Mouse (Mus musculus) right cerebral cortex, postnatal 36 days (tissue): Measurements from ENCODE around the gene Pik3c2b.
"Not testable (repeated sequence)": the region's sequence is repeated elsewhere in the genome, so short reads cannot be mapped to it uniquely, and the experiment has no call there.

ENCODE experiments used
- DNase-seq, 2 experiments: peaks; one replicate each; pipeline ENCODE4 v3.0.0; 2022; ENCODE audit warnings: low spot score in 2 of 2, mixed read lengths in 1 of 2

Pik3c2b gene

DNA sequence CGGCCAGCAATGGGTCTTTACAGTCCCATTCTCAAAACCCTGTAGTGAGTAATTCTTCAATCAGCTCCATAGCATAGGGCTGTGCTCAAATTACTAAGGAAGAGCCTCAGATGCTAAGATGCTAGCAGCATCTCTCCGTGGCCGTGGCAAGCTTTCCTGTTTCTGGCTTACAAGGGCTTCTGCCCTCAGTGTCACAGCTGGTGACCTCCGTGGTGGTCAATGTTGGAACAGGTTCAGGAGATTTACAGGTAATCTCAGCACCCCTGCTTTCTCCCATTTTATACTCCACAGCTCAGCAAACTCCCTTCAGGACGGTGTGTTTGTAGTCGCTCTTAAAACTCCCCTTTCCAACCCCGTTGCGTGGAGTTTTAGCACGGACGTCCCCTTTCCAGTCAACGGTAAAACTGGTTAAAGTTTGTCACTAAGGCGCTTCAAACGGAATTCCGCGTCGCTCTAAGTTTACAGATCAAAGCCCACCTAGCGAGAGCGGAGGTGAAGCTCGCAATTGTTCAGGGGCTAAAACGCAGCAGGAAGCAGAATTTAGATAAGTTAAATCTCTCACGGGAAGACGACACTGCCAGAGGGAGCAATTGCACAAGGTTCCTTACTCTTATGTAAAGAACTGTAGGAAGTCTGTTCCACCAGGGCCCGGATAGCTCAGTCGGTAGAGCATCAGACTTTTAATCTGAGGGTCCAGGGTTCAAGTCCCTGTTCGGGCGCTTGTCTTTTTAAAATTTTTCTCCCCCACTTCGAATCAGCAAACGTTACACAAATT, 12.0 kb upstream of the Pik3c2b start:
- peak; percentile 40 to 57 for DNase-seq

DNA sequence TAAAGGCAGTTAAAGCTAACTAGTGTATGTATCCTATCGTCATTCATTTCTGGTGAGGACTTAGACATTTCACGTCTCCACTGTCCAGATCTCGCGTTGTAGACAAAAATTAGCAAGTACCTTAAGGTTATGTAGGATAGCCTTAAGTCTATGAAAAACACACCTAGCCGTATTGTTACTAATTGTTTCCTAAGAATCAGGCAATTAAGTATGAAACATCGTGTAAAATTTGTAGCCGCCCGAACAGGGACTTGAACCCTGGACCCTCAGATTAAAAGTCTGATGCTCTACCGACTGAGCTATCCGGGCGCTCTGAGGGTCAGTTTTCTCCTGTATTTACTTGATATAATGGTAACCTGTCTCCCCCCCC, 11.4 kb upstream of the Pik3c2b start:
- DNase-seq = peak; percentile 22 to 39

DNA sequence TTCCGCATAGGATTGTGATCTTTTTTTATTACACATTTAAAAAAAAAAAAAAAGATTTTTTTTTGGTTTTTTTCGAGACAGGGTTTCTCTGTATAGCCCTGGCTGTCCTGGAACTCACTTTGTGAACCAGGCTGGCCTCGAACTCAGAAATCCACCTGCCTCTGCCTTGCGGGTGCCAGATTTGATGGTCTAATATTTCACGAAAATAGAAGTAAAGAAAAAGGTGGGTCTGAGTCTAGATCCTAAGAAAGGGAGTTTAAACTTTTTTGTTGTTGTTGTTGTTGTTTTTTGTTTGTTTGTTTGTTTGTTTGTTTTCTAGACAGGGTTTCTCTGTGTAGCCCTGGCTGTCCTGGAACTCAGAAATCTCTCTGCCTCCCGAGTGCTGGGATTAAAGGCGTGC, 10.8 kb upstream of the Pik3c2b start:
- not testable (repeated sequence) for DNase-seq

DNA sequence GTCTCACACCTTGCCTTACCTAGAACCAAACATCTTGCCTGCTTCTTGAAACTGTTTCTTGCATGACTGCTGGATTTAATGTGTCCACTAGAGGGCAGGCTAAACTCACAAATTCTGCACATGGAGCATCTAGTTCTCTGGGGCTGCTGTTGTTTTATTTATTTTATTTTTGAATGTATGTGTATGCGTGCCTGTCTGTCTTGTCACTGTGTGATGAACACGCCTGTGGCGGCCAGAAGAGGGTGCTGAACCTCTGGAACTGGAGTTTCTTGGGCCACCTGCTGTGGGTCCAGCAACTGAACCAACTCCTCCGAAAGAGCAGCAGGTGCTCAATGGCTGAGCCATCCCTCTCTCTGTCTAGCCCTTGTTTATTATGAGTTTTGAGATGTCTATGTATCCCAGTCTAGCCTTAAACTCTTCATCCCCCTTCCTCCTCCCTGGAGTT, 5.9 kb upstream of the Pik3c2b start:
- DNase-seq = peak in 1 of 2 experiments; percentile 20

DNA sequence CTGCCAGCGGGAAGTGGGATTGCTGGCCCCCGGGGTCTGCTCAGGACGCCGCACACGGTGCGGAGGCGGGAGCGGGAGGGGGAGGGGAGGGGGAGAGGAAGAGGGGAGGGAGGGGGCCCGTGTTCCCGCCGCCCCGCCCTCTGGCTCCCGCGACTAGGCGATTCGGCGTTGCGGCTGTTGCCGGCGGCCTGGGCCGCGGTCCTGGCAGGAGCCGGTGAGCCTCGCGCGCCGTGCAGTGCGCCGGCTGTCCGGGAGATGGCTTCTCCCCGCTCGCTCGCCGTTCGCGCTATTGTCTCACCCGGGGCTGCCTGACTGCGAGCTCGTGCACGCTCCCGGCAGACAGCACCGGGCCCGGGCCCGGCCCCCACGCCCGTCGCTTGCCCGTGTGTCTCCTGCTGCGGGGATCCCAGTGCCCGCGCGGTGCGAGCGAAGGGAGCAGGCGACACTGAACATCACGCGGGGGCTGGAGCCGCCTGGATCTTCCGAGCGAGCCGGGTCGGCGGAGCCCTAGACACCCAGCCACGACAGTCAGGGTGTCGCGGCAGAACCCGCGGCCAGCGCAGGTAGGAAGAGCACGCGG, 484 bp downstream of the Pik3c2b start:
- peak; percentile 43 to 53 for DNase-seq

DNA sequence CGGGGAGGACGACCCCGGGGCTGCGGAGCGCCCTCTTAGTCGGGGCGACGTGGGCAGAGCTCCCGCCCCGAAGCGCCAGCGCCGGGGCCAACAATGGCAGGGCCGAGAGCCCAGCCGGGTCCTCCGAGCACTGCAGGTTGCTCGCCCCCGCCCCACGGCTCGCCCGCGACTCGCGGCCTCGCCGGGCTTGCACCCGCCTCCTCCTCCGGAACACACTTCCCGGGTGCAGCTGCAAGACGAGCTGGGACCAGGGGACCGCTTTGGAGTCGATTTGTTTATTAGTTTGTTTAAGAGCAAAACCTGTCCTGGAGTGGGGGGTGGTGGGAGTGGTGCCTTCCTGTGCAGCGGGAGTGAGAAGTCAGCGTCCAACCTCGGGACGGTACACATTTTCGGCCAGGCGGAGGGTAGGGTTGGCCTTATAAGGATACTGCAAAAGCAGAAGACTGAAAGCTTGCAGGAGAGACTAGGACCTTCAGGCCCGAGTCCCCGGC, 1.0 kb downstream of the Pik3c2b start:
- no peak for DNase-seq

DNA sequence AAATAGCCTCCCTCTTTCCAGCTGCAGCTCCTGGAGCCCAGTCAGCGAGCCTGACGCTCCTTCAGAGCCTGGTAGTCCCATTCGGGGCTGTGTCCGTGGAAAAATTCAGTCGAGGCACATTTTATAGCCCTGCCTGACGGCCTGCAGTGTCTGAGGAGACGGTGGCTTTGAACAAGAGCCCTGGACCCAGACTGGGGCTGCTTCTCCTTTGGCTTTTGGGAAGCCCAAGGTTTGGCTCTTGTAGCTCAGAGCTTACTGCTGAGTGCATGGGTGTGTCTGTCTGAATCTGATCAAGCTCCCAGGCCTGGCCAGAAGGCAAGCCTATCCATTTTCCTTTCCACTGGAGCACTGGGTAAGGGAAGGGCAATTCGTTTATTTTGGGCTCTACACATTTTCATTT, 2.1 kb downstream of the Pik3c2b start:
- DNase-seq = no peak

DNA sequence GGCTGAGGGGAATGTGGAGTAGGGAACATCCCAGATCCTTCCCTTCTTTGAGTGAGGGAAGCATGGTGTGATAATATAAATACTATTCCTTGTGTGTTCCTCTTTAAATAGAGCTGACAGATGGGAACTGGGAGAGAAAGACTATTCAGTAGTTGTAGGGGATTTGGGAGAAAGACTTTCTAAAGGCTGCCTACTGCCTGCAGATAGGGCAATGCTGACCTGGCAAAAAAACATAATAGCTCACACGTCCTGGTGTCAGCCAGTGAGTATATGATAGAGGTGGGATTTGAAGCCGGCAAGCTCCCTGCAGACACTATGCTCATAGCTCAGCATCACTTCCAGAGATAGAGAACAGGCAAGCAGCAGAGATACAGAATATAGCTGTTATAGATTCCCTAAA, 3.2 kb downstream of the Pik3c2b start:
- no peak for DNase-seq

DNA sequence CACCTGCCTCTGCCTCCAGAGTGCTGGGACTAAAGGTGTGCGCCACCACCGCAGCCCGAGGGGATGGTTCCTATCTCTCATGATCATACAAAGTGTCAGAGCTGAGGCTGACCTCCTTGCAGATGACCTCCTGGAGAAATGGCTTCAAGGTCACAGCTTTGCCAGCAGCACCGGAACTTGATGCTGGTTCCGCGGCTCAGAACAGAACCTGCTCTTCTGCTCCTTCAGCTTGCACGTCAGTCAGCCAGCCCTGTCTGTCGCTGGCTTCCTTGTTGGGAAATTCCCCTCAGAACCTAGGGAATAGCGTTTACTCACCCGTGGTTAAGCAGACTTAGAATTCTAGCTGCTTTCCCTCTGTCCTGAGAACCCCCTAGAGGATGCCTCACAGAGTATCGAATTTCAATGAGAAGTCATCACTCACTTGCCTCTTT, 4.5 kb downstream of the Pik3c2b start:
- DNase-seq = no peak

DNA sequence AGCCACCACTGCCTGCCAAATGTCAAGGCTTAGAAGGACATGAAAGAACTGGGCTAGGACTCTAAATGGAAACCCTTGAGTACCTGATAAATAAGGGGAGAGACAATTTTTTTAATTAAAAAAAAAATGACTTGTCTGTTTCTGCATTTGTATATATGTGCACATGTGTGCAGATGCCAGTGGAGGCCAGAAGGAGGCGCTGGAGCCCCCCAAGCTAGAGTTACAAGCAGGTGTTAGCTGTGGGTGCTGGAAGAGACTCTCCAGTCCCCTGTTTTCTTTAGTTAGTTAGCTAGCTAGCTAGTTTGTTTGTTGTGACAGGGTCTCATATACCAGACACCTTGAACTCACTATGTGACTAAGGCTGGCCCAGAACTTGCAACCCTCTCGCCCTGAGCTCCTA, 6.4 kb downstream of the Pik3c2b start:
- no peak for DNase-seq

DNA sequence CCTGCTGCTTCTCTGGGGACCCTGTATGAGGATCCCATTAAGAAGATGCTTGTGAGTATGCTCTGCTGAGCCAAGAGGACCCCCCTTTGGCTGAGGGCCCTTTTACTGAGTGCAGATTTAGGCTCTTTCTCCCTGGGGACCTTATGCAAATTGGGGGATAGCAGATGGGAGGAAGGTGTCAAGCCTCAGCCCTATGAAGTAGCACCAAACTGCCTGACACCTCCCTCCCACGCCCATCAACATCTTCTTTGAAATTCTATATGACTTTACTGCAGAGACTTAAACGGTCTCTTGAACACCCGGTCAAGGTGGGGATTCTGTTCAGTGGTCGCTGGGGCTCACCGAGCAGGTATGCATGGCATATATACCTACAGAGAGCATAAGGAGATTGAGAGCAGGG, 7.6 kb downstream of the Pik3c2b start:
- no peak for DNase-seq

DNA sequence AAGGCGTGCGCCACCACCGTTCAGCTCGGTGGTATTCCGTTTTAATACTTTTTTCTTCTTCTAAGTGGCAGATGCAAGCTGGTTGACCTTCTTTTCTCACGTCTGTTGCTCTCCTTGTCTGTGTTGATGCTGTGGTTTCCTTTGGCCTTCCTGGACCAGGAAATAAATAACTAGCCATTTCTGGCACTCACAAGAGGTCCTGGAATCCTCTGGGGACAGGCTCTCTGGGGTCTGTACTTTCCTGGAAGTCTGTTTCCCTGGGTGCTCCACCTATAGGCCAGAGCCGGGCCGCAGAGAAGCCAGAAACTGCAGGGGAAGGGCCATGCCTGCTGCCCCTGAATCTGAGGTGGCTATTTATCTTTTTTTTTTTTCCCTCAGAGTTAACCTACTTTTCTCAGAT, 8.9 kb downstream of the Pik3c2b start:
- no peak for DNase-seq

DNA sequence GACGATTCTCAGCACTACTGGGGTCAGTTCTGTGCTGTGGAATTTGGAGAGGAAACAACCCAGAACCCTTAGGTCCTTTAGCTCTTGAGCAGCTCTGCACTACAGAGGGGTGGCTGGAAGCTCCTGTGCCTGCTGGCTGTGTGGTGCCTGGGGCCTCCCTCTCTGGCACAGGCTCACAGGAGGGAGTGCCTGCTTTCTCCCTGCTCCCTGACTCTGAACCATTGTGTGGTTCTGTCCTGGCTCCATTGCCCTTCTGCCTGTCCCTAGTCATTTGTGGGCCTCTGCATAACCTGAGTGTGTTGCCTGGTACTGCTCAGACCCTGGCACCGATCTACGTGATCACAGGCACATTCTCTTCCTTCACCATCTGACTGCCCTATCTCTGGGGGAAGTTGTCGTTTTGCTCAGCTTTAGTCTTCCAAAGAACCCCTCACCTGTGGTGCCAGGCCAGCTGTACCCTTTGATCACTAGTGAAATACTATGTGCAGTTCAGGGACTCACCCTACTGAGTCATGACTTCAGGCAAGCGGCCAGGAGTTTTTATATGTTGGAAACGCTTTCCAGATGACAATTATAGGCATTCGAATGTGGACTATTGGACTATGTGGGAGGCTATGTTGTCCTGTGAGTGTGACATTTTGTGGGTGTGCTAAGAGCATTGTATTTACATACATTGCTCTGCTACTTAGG, 12.0 kb downstream of the Pik3c2b start:
- DNase-seq = no peak

DNA sequence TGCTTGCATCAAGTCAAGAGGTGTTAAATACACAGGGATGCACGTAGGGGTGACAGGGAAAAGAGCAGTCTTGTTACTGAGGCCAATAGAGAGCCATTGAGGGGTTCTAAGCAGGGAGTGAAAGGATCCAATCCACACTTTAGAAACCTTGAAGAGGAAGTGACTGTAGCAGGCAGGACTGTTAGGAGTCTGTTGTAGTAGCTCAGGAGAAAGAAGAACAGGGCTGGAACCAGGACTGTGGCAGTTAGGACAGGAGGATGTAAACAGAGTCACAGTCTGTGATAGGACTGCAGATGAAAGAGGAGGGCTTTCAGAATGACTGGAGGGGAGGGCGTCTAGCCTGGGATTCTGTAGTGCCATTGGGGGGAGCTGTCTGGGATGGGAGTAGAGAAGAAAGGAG, 14.1 kb downstream of the Pik3c2b start:
- DNase-seq = no peak

DNA sequence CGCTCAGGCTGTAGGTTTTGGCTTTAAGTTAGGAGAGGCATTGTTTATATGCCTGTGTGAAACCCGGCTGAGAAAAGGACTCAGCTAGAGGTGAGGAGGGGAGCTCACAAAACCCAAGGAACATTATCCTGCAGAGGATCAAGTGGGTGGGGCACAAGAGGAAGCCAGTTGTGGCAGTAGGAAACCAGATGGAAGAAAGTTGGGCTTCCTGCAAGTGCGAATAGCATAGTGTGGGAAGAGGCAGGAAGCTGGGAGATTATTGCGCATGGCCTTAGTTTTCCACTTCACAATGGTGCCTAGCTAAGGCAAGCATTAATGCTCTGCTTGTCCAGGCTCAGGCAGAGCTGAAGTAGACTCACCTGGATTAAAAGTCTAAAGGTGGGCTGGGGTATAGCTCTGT, 15.2 kb downstream of the Pik3c2b start:
- no peak for DNase-seq

DNA sequence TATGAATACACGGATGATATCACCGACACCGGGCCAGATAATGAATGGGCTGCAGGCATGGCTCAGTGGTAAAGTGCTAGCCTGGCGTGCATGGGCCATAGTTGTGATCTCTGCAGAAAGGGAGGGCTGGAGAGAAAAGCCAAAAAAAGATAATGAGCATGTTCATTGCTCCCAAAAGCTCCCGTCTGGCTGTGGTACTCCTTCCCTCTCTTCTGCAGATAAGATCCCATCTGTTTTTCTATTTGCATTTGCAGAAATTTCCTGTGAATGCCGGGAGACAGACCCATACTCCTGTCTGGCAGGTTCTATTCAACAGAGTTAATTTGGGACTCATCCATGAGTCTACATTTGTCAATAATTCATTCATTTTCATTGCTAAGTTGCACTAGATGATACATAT, 17.7 kb downstream of the Pik3c2b start:
- no peak for DNase-seq

DNA sequence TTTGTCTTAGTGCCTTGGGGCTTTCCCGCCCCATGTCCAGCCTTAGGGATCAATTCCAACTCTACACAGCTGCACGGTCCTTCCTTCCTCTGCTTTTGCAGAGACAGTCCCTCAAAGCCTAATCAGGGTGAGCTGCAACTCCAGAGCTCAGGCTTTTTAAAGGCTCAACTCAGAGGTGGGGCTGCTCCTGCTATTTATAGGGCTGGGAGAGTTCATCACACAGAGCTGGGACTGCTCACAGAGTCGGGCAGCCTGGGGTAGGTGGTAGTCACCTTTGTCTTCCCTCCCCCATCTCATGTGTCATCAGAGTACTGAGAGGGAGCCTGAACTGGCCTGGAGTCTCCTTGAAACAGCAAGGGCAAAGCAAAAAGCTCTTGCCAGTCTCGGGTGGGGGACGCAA, 22.8 kb downstream of the Pik3c2b start:
- DNase-seq = no peak

DNA sequence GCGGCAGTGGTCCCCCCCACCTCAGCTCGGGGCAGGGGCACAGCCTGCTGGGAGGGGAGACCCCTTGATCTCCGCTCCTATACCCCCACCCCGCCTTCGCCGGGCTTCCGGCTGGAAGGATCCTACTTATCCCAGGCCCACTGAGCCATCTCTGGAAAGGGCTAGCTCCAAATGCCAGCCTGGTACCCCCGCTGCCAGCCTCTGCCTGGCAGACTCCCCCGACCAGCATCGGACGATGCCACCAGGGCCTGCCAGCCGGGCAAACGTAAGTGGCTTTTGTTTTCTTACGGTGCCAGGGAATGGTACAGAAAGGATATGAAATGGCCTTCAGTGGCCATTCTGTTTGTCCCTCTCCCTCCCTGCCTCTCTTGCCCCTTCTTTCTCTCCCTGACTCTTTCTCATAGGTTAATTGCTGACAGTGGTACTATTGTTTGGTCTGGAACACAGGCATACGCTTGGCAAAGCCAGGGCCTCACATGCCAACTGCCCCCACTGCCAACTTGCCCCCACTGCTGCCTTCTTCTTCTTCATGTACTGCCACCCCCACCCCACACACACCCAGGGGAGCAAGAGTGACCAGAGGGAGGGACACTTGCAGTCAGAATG, 23.3 kb downstream of the Pik3c2b start:
- DNase-seq = no peak

DNA sequence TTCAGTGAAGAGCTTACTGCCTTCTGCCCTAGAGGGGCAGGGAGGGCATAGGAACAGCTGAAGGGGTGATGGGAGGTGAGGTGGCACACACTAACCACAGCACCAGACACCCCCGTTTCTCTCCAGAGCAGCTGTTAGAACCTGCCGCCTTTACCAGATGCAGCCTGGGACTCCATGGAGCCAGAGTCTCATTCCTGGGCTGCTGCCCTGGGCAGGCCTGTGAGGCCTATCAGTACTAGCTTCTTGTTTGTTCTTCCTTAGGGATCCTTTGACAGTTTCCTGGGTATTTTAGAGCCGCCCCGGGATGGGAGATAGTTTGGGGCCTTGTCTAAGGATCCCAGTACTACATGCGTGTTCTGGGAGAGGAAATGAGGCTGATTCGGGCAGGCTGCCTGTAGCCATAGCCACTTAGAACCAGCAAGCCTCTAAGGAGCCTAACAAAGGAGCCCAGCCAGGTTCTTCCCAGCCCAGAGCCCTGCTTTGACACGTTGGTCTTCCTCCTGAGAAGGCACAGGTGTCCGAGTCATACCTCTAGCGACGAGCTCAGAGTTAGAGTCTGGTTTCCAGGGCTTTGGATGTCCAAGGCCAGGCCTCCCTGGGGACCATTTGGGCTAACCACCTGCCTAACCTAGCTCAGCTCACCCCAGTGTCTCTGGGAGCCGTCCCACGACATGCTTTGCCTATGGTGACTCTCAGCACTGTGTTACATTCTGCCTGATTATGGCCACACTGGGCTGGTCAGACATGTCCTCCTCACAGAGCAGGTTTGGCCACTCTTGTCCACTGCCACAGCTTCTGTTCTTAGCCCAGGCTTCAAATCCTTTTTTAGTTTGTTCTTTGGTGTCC, 24.0 kb downstream of the Pik3c2b start:
- DNase-seq = no peak

DNA sequence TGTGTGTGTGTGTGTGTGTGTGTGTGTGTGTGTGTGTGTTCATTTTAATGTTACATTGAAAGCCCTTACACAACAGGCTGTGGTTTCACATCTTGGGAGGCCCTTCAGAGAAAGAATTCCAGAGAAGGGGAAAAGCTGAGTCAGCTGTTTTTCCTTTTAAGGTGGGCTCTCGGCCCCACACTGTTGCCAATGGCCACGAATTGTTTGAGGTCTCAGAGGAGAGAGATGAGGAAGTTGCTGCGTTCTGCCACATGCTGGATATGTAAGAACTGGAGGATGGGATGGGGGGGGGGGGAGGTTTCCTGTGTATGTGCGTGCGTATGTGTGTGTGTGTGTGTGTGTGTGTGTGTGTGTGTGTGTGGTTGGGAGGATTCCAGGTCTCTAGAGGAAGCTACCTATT, 24.7 kb downstream of the Pik3c2b start:
- DNase-seq = no peak

DNA sequence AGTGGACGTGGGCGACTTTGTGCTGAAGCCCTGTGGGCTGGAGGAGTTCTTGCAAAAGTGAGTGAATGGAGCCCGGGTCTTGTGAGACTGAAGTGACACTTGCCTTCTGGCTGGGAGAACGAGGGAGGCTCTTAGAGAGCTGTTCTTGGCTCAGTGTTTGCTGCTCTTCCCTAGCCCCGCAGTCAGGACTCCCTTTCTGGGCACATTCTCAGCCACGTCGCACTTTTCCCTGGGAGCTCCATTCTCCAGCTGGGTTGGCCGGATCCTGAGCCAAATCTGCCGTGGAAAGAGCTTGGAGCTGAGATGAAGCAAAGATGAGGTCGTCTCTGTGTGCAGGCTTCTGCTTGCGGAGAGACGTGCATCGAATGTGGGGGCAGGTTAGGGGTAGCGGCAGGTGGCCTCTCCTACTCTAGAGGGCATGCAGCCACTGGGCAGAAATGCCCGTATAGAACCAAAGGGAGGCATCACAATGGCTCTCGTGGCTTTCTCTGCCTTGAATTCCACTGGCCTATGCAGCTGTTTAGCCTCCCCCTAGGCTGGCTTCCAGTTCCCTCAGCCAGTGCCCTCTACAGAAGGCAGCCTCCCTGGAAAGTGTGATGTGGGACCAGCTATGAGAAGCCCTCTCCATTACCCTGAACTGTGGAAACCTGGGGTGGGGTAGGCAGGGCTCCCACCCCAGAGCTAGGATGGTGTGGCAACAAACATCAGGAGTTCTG, 26.4 kb downstream of the Pik3c2b start:
- peak; percentile 29 to 50 for DNase-seq
